Mouse (Mus musculus) ES-Bruce4 (cell line): ENCODE measurements around the gene Rassf3.

Experiments used
- CTCF ChIP-seq: IDR thresholded peaks from one replicate; pipeline ENCODE4 v1.8.1; 2011; ENCODE audit warnings: low read depth, low read length
- EP300 ChIP-seq: IDR thresholded peaks from 2 replicates; pipeline ENCODE4 v1.6.1; 2011; ENCODE audit warnings: low read depth, low read length; ENCODE audit not compliant: insufficient read depth
- POLR2A ChIP-seq: IDR thresholded peaks from one replicate; pipeline ENCODE4 v1.8.1; 2011; ENCODE audit warnings: low read length; ENCODE audit not compliant: insufficient read depth

DNA sequence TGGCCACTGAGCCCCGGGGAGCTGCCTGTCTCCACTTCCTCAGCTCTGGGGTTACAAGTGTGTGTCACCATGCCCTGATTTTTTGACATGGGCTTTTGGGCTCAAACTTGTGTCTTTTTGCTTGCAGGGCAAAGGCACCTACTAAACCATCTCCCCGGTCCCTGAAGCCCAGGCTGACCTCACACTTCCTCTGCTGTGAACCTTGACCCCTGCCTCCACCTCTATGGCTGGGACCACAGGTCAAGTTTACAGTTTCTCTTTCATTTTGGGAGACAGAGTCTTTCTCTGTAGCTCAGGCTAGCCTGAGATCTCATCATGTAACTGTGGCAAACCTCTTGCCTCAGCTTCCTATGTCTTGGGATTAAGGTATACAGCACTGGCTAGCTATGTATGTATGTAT lies 43.6 kb upstream of the Rassf3 start:
- no peak for TF ChIP-seq POLR2A
- no peak for TF ChIP-seq CTCF
- TF ChIP-seq EP300 = no peak
